Mouse (Mus musculus) MEL (cell line): Measurements from ENCODE around the gene Ap1ar. TPM values are rescaled to one million over a fixed set of nuclear protein-coding genes. Genes with fewer than 3 reads are reported as not detected.
A peak's percentile ranks its signal among the peaks of the same experiment; 100 is the strongest.

Experiments
- DNase-seq: peaks from one replicate; pipeline ENCODE4 v3.0.0; 2011; ENCODE audit warnings: low read depth, low spot score
- H3K27ac ChIP-seq: 2 replicates; pipeline ENCODE4 v1.5.1; 2012; ENCODE audit warnings: low read depth, mild to moderate bottlenecking, control low read depth, low read length, moderate library complexity; ENCODE audit not compliant: control insufficient read depth
- H3K27me3 ChIP-seq, 2 experiments: fragments of 150-350 bp in 1 of 2; sonication (generic) in 1 of 2; 2 replicates each; pipeline ENCODE4 v1.6.1; 2012; ENCODE audit warnings: low read length in 2 of 2, mild to moderate bottlenecking in 2 of 2, improper control_type of control experiment in 1 of 2, moderate library complexity in 1 of 2; ENCODE audit not compliant: insufficient read depth in 2 of 2, control insufficient read depth in 1 of 2
- H3K36me3 ChIP-seq, 2 experiments: 2 replicates each; pipeline ENCODE4 v1.6.1; 2012 to 2014; ENCODE audit warnings: low read length in 2 of 2, improper control_type of control experiment in 1 of 2, inconsistent platforms in 1 of 2, mild to moderate bottlenecking in 1 of 2; ENCODE audit not compliant: insufficient read depth in 2 of 2, control insufficient read depth in 1 of 2
- H3K4me1 ChIP-seq, 2 experiments: fragments of 150-350 bp in 1 of 2; sonication (generic) in 1 of 2; 2 replicates each; pipeline ENCODE4 v1.6.1; 2012; ENCODE audit warnings: low read length in 2 of 2, improper control_type of control experiment in 1 of 2, mild to moderate bottlenecking in 1 of 2; ENCODE audit not compliant: insufficient read depth in 2 of 2, control insufficient read depth in 1 of 2
- H3K4me3 ChIP-seq, 2 experiments: fragments of 150-350 bp in 1 of 2; sonication (generic) in 1 of 2; 2 replicates each; pipeline ENCODE4 v1.5.1; 2012; ENCODE audit warnings: low read depth in 2 of 2, low read length in 2 of 2, mild to moderate bottlenecking in 2 of 2, moderate library complexity in 2 of 2, control low read depth in 1 of 2, improper control_type of control experiment in 1 of 2; ENCODE audit not compliant: control insufficient read depth in 1 of 2, insufficient read depth in 1 of 2
- H3K79me2 ChIP-seq: 2 replicates; pipeline ENCODE4 v1.6.1; 2012; ENCODE audit warnings: mild to moderate bottlenecking, low read length, moderate library complexity; ENCODE audit not compliant: control insufficient read depth, poor library complexity, insufficient read depth
- H3K9ac ChIP-seq: 2 replicates; pipeline ENCODE4 v1.6.1; 2012; ENCODE audit warnings: low read depth, mild to moderate bottlenecking, control low read depth, low read length, moderate library complexity; ENCODE audit not compliant: control insufficient read depth, poor library complexity, severe bottlenecking
- H3K9me3 ChIP-seq: fragments of 150-350 bp; sonication (generic); replicated peaks from 2 replicates; pipeline ENCODE4 v1.6.1; 2012; ENCODE audit warnings: mild to moderate bottlenecking, low read length, improper control_type of control experiment, moderate library complexity; ENCODE audit not compliant: insufficient read depth
- BHLHE40 ChIP-seq: IDR thresholded peaks from 2 replicates; pipeline ENCODE4 v1.6.1; 2012; ENCODE audit warnings: low read depth, mild to moderate bottlenecking, inconsistent platforms, low read length, improper control_type of control experiment, borderline replicate concordance
- CHD1 ChIP-seq: IDR thresholded peaks from 2 replicates; pipeline ENCODE4 v1.6.1; 2012; ENCODE audit warnings: low read depth, mild to moderate bottlenecking, inconsistent platforms, low read length, improper control_type of control experiment
- CTCF ChIP-seq, 3 experiments: IDR thresholded peaks in 2 of 3; conservative IDR thresholded peaks in 1 of 3; 2 replicates each; pipeline ENCODE4 v1.5.1; 2011 to 2012; ENCODE audit warnings: low read length in 3 of 3, low read depth in 2 of 3, mild to moderate bottlenecking in 2 of 3, improper control_type of control experiment in 1 of 3, inconsistent platforms in 1 of 3, mixed read lengths in 1 of 3, moderate library complexity in 1 of 3; ENCODE audit not compliant: control insufficient read depth in 1 of 3, insufficient read depth in 1 of 3, poor library complexity in 1 of 3, severe bottlenecking in 1 of 3
- EP300 ChIP-seq, 2 experiments: IDR thresholded peaks; 2 replicates each; pipeline ENCODE4 v1.6.1; 2011; ENCODE audit warnings: improper control_type of control experiment in 2 of 2, low read length in 2 of 2, low read depth in 1 of 2, mild to moderate bottlenecking in 1 of 2
- ETS1 ChIP-seq: IDR thresholded peaks from 2 replicates; pipeline ENCODE4 v1.6.1; 2012; ENCODE audit warnings: low read depth, mild to moderate bottlenecking, inconsistent platforms, low read length, improper control_type of control experiment, moderate library complexity
- GABPA ChIP-seq: IDR thresholded peaks from 2 replicates; pipeline ENCODE4 v1.6.1; 2012; ENCODE audit warnings: low read depth, mild to moderate bottlenecking, inconsistent platforms, low read length, improper control_type of control experiment, moderate library complexity
- GATA1 ChIP-seq: IDR thresholded peaks from 2 replicates; pipeline ENCODE4 v1.6.1; 2011; ENCODE audit warnings: low read depth, low read length, improper control_type of control experiment
- HCFC1 ChIP-seq: IDR thresholded peaks from 2 replicates; pipeline ENCODE4 v1.6.1; 2012; ENCODE audit warnings: low read depth, mild to moderate bottlenecking, inconsistent platforms, low read length, improper control_type of control experiment, moderate library complexity
- JUND ChIP-seq: IDR thresholded peaks from 2 replicates; pipeline ENCODE4 v1.6.1; 2011; ENCODE audit warnings: low read depth, mild to moderate bottlenecking, improper control_type of control experiment, low read length
- KAT2A ChIP-seq: conservative IDR thresholded peaks from 2 replicates; pipeline ENCODE4 v1.6.1; 2012; ENCODE audit warnings: low read depth, low read length, improper control_type of control experiment, inconsistent platforms
- MAFK ChIP-seq: IDR thresholded peaks from 2 replicates; pipeline ENCODE4 v1.6.1; 2011; ENCODE audit warnings: low read depth, mild to moderate bottlenecking, low read length, improper control_type of control experiment, borderline replicate concordance
- MAX ChIP-seq: IDR thresholded peaks from 2 replicates; pipeline ENCODE4 v1.6.1; 2011; ENCODE audit warnings: low read length, improper control_type of control experiment
- MAZ ChIP-seq: IDR thresholded peaks from 2 replicates; pipeline ENCODE4 v1.6.1; 2012; ENCODE audit warnings: low read depth, mild to moderate bottlenecking, inconsistent platforms, low read length, improper control_type of control experiment
- MEF2A ChIP-seq: IDR thresholded peaks from 2 replicates; pipeline ENCODE4 v1.6.1; 2014; ENCODE audit warnings: low read depth, mild to moderate bottlenecking, inconsistent platforms, low read length, improper control_type of control experiment; ENCODE audit not compliant: poor library complexity, insufficient replicate concordance, severe bottlenecking; ENCODE audit errors: extremely low read depth
- MXI1 ChIP-seq: IDR thresholded peaks from 2 replicates; pipeline ENCODE4 v1.6.1; 2011; ENCODE audit warnings: mild to moderate bottlenecking, low read depth, low read length, improper control_type of control experiment
- MYB ChIP-seq: IDR thresholded peaks from 2 replicates; pipeline ENCODE4 v1.6.1; 2011; ENCODE audit warnings: mild to moderate bottlenecking, low read depth, low read length, improper control_type of control experiment
- MYC ChIP-seq: IDR thresholded peaks from 2 replicates; pipeline ENCODE4 v1.6.1; 2011; ENCODE audit warnings: low read depth, mild to moderate bottlenecking, low read length, improper control_type of control experiment, moderate library complexity
- NELFE ChIP-seq: IDR thresholded peaks from 2 replicates; pipeline ENCODE4 v1.6.1; 2011; ENCODE audit warnings: low read depth, low read length, improper control_type of control experiment
- POLR2A ChIP-seq, 2 experiments: IDR thresholded peaks; 2 replicates each; pipeline ENCODE4 v1.6.1; 2011 to 2012; ENCODE audit warnings: low read length in 2 of 2, mild to moderate bottlenecking in 2 of 2, control low read depth in 1 of 2, improper control_type of control experiment in 1 of 2, low read depth in 1 of 2, moderate library complexity in 1 of 2; ENCODE audit not compliant: control insufficient read depth in 1 of 2, insufficient read depth in 1 of 2, poor library complexity in 1 of 2
- POLR2AphosphoS2 ChIP-seq: IDR thresholded peaks from 2 replicates; pipeline ENCODE4 v1.6.1; 2011; ENCODE audit warnings: low read length, improper control_type of control experiment
- RAD21 ChIP-seq: IDR thresholded peaks from 2 replicates; pipeline ENCODE4 v1.6.1; 2011; ENCODE audit warnings: mild to moderate bottlenecking, low read depth, low read length, improper control_type of control experiment
- SMC3 ChIP-seq: IDR thresholded peaks from 2 replicates; pipeline ENCODE4 v1.6.1; 2011; ENCODE audit warnings: low read depth, low read length, improper control_type of control experiment
- TAL1 ChIP-seq: IDR thresholded peaks from 2 replicates; pipeline ENCODE4 v1.6.1; 2012; ENCODE audit warnings: mild to moderate bottlenecking, inconsistent platforms, low read length, moderate library complexity, mixed read lengths
- TBP ChIP-seq: IDR thresholded peaks from 2 replicates; pipeline ENCODE4 v1.8.0; 2011; ENCODE audit warnings: low read depth, low read length, improper control_type of control experiment
- TCF12 ChIP-seq: IDR thresholded peaks from 2 replicates; pipeline ENCODE4 v1.6.1; 2014; ENCODE audit warnings: low read depth, mild to moderate bottlenecking, inconsistent platforms, low read length, improper control_type of control experiment, moderate library complexity
- USF1 ChIP-seq: IDR thresholded peaks from 2 replicates; pipeline ENCODE4 v1.6.1; 2014; ENCODE audit warnings: low read depth, mild to moderate bottlenecking, inconsistent platforms, low read length, improper control_type of control experiment, moderate library complexity
- ZMIZ1 ChIP-seq: IDR thresholded peaks from 2 replicates; pipeline ENCODE4 v1.6.1; 2012; ENCODE audit warnings: low read depth, mild to moderate bottlenecking, inconsistent platforms, low read length, improper control_type of control experiment, moderate library complexity
- ZNF384 ChIP-seq: IDR thresholded peaks from 2 replicates; pipeline ENCODE4 v1.6.1; 2012; ENCODE audit warnings: low read depth, mild to moderate bottlenecking, inconsistent platforms, low read length, improper control_type of control experiment
- polyA plus RNA-seq, 2 experiments: library from polyadenylated mRNA; stranded (reverse) in 1 of 2; unstranded in 1 of 2; fragments of >175 nt in 1 of 2; fragments of >200 nt in 1 of 2; gene quantifications; 2 replicates each; pipeline versions ENCODE4 v1.2.1 to v1.2.4; 2012; ENCODE audit warnings: low replicate concordance in 2 of 2, low read depth in 1 of 2; ENCODE audit not compliant: insufficient read length in 2 of 2, insufficient read depth in 1 of 2, missing spikeins in 1 of 2
- total RNA-seq: library from RNA; depleted of rRNA; stranded (reverse); fragments of 300-350 nt; gene quantifications from 2 replicates; pipeline ENCODE4 v1.2.3, GENCODE M21; 2012

Gene Ap1ar
- total and polyA plus RNA-seq, 3 experiments, result 65.0 to 107 TPM; not detected in 1

DNA sequence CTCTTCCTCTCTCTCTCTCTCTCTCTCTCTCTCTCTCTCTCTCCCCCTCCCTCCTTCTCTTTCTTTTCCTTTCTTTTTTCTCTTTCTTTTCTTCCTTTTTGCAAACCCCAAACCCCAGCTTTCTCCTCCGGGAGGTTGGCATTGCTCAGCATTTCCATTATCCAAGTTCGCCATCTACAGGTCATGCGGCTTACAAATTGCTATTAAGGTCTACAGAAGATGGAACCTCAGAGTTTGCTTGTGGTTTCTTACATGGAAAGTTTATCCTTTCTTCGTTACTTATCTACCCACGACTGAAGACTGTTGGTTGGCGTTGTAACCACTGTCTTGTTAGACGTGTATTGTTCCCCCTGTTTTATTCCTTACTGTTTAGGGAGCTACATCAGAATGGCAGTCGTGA lies 78.1 kb downstream of the Ap1ar start (continued):
- TF ChIP-seq RAD21 (peak; percentile 86), CHD1 (no peak), USF1 (no peak), TBP (no peak), GATA1 (peak; percentile 72), ZNF384 (no peak), POLR2AphosphoS2 (no peak), ETS1 (peak; percentile 79), NELFE (no peak), CTCF (IDR thresholded peaks at IDR 0.05 in 2 of 3, conservative IDR thresholded peaks at IDR 0.05 in 1 of 3; ENCODE audit: control insufficient read depth in 1 of 3, insufficient read depth in 1 of 3, low read depth in 2 of 3, low read length in 3 of 3, poor library complexity in 1 of 3, severe bottlenecking in 1 of 3) (peak; percentile 22 to 74 (median 53); a peak in 5 of 6 replicates), BHLHE40 (peak; percentile 37; the same call in 1 of the 2 replicates), SMC3 (peak; percentile 60), GABPA (no peak), MYC (peak; percentile 57; the same call in 1 of the 2 replicates), JUND (no peak), TAL1 (no peak), MYB (peak; percentile 81), KAT2A (no peak)

DNA sequence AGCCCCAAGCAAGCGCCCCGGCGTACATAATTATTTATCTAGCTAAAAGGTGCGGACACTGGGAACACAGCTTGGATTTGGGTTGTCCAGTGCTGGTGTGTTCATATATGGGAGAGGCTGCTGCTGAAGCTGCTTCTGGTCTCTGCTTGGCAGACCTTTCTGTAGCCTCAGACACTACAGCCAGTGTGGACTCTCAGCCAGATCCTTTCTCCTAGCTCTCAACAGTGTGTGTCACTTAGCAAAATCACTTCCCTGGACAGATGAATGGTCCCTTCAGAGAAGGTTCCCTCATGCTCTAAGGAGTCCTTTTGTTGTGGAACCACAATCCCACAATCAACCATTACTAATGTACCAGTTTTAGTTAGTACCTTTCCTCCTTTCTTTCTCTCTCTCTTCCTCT lies 78.5 kb downstream of the Ap1ar start:
- Histone ChIP-seq H3K27me3 (no peaks in the 10 kb centered on the region), H3K4me1 (peaks cover 15 to 32% of the 10 kb centered on the region in 2 experiments), H3K36me3 (peaks cover 0 to 26% of the 10 kb centered on the region in 2 experiments; a peak in 2 of 4 replicates), H3K79me2 (no peaks in the 10 kb centered on the region), H3K9me3 (no peaks in the 10 kb centered on the region), H3K9ac (peak overlapping the region; percentile 41), H3K27ac (peak overlapping the region; percentile 62; the same call in 1 of the 2 replicates), H3K4me3 (peak overlapping the region; percentile 9 to 12; a peak in 2 of 4 replicates)
- peak; percentile 49 for DNase-seq
- 0 out of 2 replicates have a peak, but pooled peaks have one; percentile 12 for TF ChIP-seq JUND
- no peak for TF ChIP-seq MAFK

DNA sequence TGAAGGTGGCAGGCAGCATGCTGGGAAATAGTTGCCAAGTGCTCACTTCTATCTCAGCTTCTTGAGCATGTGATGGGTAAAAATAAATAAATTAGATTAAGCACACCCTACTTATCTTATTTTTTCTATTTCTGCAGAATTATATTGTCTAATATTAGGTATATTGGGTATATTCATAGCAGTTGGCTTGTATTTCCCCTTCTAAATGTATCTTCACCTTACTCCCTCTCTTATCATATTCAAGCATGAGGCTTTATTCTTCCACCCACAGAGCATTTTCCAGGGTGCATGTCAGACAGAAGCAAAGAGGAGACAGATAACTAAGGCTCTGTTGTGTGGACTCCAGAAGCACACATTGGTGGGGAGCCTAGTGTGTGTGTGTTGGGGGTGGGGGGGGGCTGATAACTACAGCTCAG lies 79.4 kb downstream of the Ap1ar start:
- H3K4me1 ChIP-seq, result peaks cover 15 to 32% of the 10 kb centered on the region in 2 experiments
- H3K36me3 ChIP-seq, result peaks cover 0 to 26% of the 10 kb centered on the region in 2 experiments; a peak in 2 of 4 replicates
- H3K27ac ChIP-seq, result peak overlapping the region; percentile 62
- no peaks in the 10 kb centered on the region for H3K27me3 ChIP-seq
- TF ChIP-seq BHLHE40, result peak; percentile 79
- TF ChIP-seq POLR2A (IDR thresholded peaks at IDR 0.05; ENCODE audit: control insufficient read depth in 1 of 2, insufficient read depth in 1 of 2, low read depth in 1 of 2, low read length in 2 of 2, poor library complexity in 1 of 2), result no peak
- peak; percentile 65 for TF ChIP-seq TAL1
- peak; percentile 86 for TF ChIP-seq TCF12
- no peak for TF ChIP-seq ZMIZ1
- TF ChIP-seq MAZ, result peak; percentile 64; the same call in 1 of the 2 replicates
- peak; percentile 91 for TF ChIP-seq GATA1
- peak; percentile 69 for TF ChIP-seq USF1
- peak; percentile 100 for TF ChIP-seq MEF2A
- no peak for TF ChIP-seq GABPA
- TF ChIP-seq MXI1, result peak; percentile 71
- TF ChIP-seq KAT2A, result no peak
- TF ChIP-seq HCFC1, result 0 out of 2 replicates have a peak, but pooled peaks have one; percentile 32
- peak; percentile 52; the same call in 1 of the 2 replicates for TF ChIP-seq MAFK
- TF ChIP-seq EP300 (IDR thresholded peaks at IDR 0.05; ENCODE audit: low read depth in 1 of 2, low read length in 2 of 2), result peak; percentile 82 to 93
- TF ChIP-seq MAX, result peak; percentile 68; the same call in 1 of the 2 replicates
- TF ChIP-seq ETS1, result peak; percentile 93
- peak; percentile 83 for TF ChIP-seq MYC
- H3K9ac ChIP-seq, result no peak overlapping the region
- no peaks in the 10 kb centered on the region for H3K9me3 ChIP-seq
- DNase-seq, result peak; percentile 87
- no peaks in the 10 kb centered on the region for H3K79me2 ChIP-seq
- 0 out of 4 replicates have a peak overlapping the region, but pooled peaks of 1 of the 2 experiments have one; percentile 10 for H3K4me3 ChIP-seq
